Mouse (Mus musculus) lung, postnatal 25 days (tissue): Measurements from ENCODE around the gene Romo1.
A peak's percentile ranks its signal among the peaks of the same experiment; 100 is the strongest.
"Not testable (repeated sequence)": the region's sequence is repeated elsewhere in the genome, so short reads cannot be mapped to it uniquely, and the experiment has no call there.

Experiments used
- DNase-seq: peaks from one replicate; pipeline ENCODE4 v3.0.0; 2022; ENCODE audit warnings: low spot score

Gene Romo1

GRCm38 (mm10) chr2:156179796-156180093, 35.9 kb downstream of the Romo1 start:
- no peak for DNase-seq

GRCm38 (mm10) chr2:156180094-156180821, 36.4 kb downstream of the Romo1 start, which contains the start of gene Rbm39:
TSS of gene Rbm39 (minus strand) at chr2:156180238.
- DNase-seq: peak; percentile 100

- no peak for DNase-seq
These were observed 37.2 kb downstream of the Romo1 start for GRCm38 (mm10) chr2:156180824-156181590.

- DNase-seq: no peak
These were observed 37.8 kb downstream of the Romo1 start for GRCm38 (mm10) chr2:156181592-156181991.

GRCm38 (mm10) chr2:156189241-156189640, 45.4 kb downstream of the Romo1 start:
- not testable (repeated sequence) for DNase-seq

- peak; percentile 41 for DNase-seq
These were observed 46.4 kb downstream of the Romo1 start for GRCm38 (mm10) chr2:156190004-156190896.

- no peak for DNase-seq
These were observed 47.7 kb downstream of the Romo1 start for GRCm38 (mm10) chr2:156191540-156191939.

GRCm38 (mm10) chr2:156192068-156192467, 48.2 kb downstream of the Romo1 start:
- no peak for DNase-seq

- DNase-seq: no peak
These were observed 49.4 kb downstream of the Romo1 start for GRCm38 (mm10) chr2:156193066-156193862.

GRCm38 (mm10) chr2:156194571-156194970, 50.7 kb downstream of the Romo1 start:
- DNase-seq: peak; percentile 48
